Mouse (Mus musculus) heart, adult 2 months (tissue): Measurements from ENCODE around the gene Gcg. TPM values are rescaled to one million over a fixed set of nuclear protein-coding genes. Genes with fewer than 3 reads are reported as not detected.

ENCODE experiments used
- DNase-seq, 2 experiments: peaks; one replicate each; pipeline ENCODE4 v3.0.0; 2021
- H3K27ac ChIP-seq: fragments of 200-600 bp; 2 replicates; pipeline ENCODE4 v1.8.1; 2022
- H3K27me3 ChIP-seq: fragments of 200-500 bp; 2 replicates; pipeline ENCODE4 v1.6.1; 2012; ENCODE audit warnings: mild to moderate bottlenecking, low read length, inconsistent platforms, mixed read lengths; ENCODE audit not compliant: control insufficient read depth, insufficient read depth
- H3K36me3 ChIP-seq: fragments of 200-500 bp; 2 replicates; pipeline ENCODE4 v1.6.1; 2012; ENCODE audit warnings: low read length, inconsistent platforms; ENCODE audit not compliant: control insufficient read depth, insufficient read depth
- H3K4me1 ChIP-seq: fragments of 200-500 bp; 2 replicates; pipeline ENCODE4 v1.6.1; 2011; ENCODE audit warnings: low read length; ENCODE audit not compliant: control insufficient read depth, insufficient read depth
- H3K4me3 ChIP-seq: fragments of 200-600 bp; 2 replicates; pipeline ENCODE4 v1.8.1; 2022
- H3K79me2 ChIP-seq: fragments of 200-500 bp; replicated peaks from 2 replicates; pipeline ENCODE4 v1.6.1; 2012; ENCODE audit warnings: mild to moderate bottlenecking, inconsistent platforms, low read length, moderate library complexity, mixed read lengths; ENCODE audit not compliant: control insufficient read depth, insufficient read depth
- H3K9ac ChIP-seq: fragments of 200-500 bp; 2 replicates; pipeline ENCODE4 v1.6.1; 2012; ENCODE audit warnings: low read depth, mild to moderate bottlenecking, control low read depth, inconsistent platforms, low read length, mixed read lengths
- CTCF ChIP-seq: fragments of 200-600 bp; IDR thresholded peaks from 2 replicates; pipeline ENCODE4 v1.8.1; 2022; ENCODE audit warnings: antibody characterized with exemption, mild to moderate bottlenecking, moderate library complexity
- EP300 ChIP-seq: fragments of 200-500 bp; IDR thresholded peaks from 2 replicates; pipeline ENCODE4 v1.6.1; 2011; ENCODE audit warnings: low read depth, low read length, control low read depth; ENCODE audit not compliant: insufficient read depth
- POLR2A ChIP-seq: fragments of 200-500 bp; IDR thresholded peaks from 2 replicates; pipeline ENCODE4 v1.6.1; 2011; ENCODE audit warnings: mild to moderate bottlenecking, low read depth, low read length, control low read depth; ENCODE audit not compliant: insufficient read depth
- WGBS: fragments of 180-500 bp; shearing (Covaris S2); methylation state at CpG from one replicate; pipeline ENCODE4 v1.1.7; 2018; 5-methylcytosine and 5-hydroxymethylcytosine counted together
- intact Hi-C: fragments of 180-260 bp; cut with DNase I; formaldehyde crosslinking; loops from one replicate; pipeline ENCODE4 v1.15.1; 2025
- long read RNA-seq: library from polyadenylated mRNA; stranded (forward); transcript quantifications from one replicate; pipeline ENCODE4 v2.0.0, GENCODE M21; 2021
- polyA plus RNA-seq: library from polyadenylated mRNA; depleted of rRNA; stranded (reverse); fragments of >200 nt; gene quantifications from 2 replicates; pipeline ENCODE4 v1.2.3, GENCODE M21; 2012; rRNA removed
- total RNA-seq, 2 experiments: library from RNA; stranded (reverse); gene quantifications; 2 replicates each; pipeline ENCODE4 v1.2.3; 2021

Gcg gene
- not detected for total RNA-seq
- polyA plus RNA-seq: not detected in 2 replicates
- long read RNA-seq: 0 reads

DNA sequence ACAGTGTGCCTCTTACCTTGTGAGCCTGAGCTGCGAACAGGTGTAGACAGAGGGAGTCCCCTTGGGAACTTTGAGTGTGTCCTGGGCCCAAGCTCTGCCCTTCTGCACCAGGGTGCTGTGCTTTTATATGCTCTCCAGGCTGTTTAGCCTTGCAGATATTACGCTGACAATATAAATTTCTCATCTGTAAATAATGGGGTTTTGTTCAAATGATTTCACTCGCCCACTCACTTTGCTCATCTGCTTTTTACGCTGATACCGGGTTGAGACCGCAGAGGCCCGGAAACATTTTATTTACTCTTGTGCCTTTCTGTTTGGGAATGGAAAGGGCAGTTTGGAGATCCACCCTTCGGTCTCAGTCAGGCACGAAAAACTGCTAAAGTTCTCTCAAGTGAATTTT, at the start of gene Gcg:
TSS of gene Gcg (minus strand) at position 101 of the 400 bp plus-strand sequence.
- H3K27ac ChIP-seq: no peak within 1 kb of the TSS
- H3K27me3 ChIP-seq: no peaks in the 10 kb centered on the region
- H3K4me1 ChIP-seq: no peaks in the 10 kb centered on the region
- H3K4me3 ChIP-seq: no peak within 1 kb of the TSS
- TF ChIP-seq CTCF: no peak
- WGBS: 82% methylated on average over 9 of the region's 9 CpGs
- DNase-seq: no peak
- no peak within 1 kb of the TSS for H3K9ac ChIP-seq
- intact Hi-C loops: no loop called here
- H3K36me3 ChIP-seq: no peaks in the 10 kb centered on the region
- H3K79me2 ChIP-seq: no peaks in the 10 kb centered on the region

DNA sequence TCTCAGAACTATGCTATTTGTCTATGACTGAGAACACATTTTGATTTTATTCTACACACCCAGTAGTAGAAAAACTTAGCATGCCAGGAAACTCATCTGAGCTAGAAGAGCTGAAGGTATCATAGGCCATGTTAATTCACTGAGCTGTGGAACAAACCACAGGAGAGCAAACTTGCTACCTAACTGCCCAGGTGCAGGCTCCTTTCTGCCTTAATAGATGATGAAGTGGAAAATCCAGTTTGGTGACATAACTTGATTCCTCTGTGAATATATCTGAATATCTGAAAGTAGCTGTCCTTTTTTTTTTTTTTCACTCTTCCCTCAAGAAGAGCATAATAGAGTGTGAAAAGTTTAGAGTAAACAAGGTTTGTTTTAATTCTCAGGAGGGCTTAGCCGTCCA, 47.6 kb upstream of the Gcg start:
- Histone ChIP-seq H3K79me2 (no peaks in the 10 kb centered on the region), H3K9ac (no peak overlapping the region), H3K36me3 (no peaks in the 10 kb centered on the region), H3K27me3 (no peaks in the 10 kb centered on the region), H3K4me3 (no peak overlapping the region), H3K4me1 (no peaks in the 10 kb centered on the region), H3K27ac (no peak overlapping the region)
- no peak for DNase-seq
- WGBS: 76% methylated on average over 1 of the region's 1 CpGs
- TF ChIP-seq POLR2A (no peak), EP300 (no peak), CTCF (no peak)
- intact Hi-C loops: no loop called here

DNA sequence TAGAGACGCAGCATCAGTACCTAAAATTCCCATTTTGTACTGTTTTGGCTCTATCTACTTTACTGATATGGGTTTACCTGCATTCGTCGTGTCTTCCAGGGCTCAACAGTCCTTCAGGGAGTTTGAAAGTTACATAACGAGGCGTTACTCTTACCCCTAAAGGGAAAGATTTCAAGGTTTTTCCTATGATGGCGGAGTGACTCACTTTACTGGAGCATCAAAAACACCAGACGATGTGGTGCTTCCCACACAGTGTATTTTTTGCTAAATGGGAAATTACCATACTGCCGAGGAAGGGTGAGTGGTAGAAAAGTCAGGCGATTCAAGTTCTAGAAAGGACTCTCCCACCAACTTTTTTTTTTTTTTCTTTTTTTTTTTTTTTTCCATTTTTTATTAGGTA, 42.9 kb upstream of the Gcg start:
- Histone ChIP-seq H3K27me3 (no peaks in the 10 kb centered on the region), H3K4me1 (no peaks in the 10 kb centered on the region), H3K79me2 (no peaks in the 10 kb centered on the region), H3K9ac (no peak overlapping the region), H3K27ac (no peak overlapping the region), H3K4me3 (no peak overlapping the region), H3K36me3 (no peaks in the 10 kb centered on the region)
- WGBS: 92% methylated on average over 9 of the region's 9 CpGs
- intact Hi-C loops: no loop called here
- no peak for DNase-seq
- TF ChIP-seq CTCF (no peak), EP300 (no peak), POLR2A (no peak)

DNA sequence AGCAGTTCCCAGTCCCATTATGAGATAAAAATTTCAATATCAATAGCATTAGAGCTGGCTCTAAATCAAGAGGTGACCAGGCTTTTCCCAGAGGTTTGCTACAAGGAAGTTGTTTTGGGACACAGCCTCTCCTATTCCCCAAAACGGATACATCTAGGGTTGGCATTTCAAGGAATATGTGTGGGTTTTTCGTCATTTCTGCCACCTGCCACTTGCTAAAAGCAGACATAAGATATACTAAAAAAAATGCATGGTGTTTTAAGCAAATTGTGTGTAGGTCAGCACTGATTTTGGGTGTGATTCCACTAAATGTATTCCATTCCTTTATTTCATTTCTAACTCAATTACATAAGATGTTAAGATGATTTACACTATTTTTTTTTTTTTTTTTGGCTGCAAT, 34.3 kb upstream of the Gcg start:
- Histone ChIP-seq H3K36me3 (no peaks in the 10 kb centered on the region), H3K4me3 (no peak overlapping the region), H3K9ac (no peak overlapping the region), H3K4me1 (no peaks in the 10 kb centered on the region), H3K79me2 (no peaks in the 10 kb centered on the region), H3K27me3 (no peaks in the 10 kb centered on the region), H3K27ac (no peak overlapping the region)
- WGBS: 72% methylated on average over 2 of the region's 2 CpGs
- TF ChIP-seq CTCF: no peak
- DNase-seq: no peak
- intact Hi-C loops: no loop called here

DNA sequence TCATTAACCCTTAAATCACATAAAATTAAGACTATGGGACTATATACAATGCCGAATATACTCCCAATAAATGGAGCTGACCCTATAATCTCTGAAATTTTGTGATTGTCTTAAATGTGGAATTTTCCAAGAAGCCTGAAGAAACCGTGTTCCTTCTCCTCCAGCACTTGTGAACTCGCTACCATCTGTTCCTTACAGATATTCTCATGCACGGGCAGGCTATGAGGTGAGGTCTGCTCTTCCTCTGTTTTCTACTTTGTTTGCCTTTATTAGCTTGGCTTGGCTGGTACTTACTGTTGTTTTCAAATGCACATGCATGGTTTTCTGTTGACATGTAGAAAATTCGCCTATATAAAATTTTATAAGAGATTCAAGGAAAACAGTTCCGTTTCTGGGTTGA, 31.0 kb upstream of the Gcg start:
- Histone ChIP-seq H3K79me2 (no peaks in the 10 kb centered on the region), H3K27me3 (no peaks in the 10 kb centered on the region), H3K4me3 (no peak overlapping the region), H3K36me3 (no peaks in the 10 kb centered on the region), H3K4me1 (no peaks in the 10 kb centered on the region), H3K9ac (no peak overlapping the region), H3K27ac (no peak overlapping the region)
- WGBS: 77% methylated on average over 6 of the region's 6 CpGs
- intact Hi-C loops: no loop called here
- DNase-seq: no peak
- TF ChIP-seq EP300: no peak
- no peak for TF ChIP-seq POLR2A
- TF ChIP-seq CTCF: no peak

DNA sequence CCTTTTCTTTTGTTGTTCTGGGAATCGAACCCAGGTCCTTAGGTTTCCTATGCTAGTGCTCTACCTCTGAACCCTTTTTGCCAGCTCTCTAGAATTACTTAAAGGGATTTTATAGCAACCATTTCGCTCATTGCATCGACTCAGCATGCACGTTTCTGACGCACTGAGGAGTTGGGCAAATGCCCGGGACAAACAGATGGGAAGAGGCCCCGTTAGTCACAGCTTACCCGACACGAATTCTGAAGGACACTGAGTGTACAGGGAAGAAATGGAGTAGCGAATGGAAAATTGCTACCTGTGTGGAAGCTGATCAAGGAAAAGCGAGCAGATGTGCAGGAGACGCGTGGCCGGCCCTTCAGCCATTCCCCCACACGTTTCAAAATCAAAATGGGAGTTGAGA, 30.0 kb upstream of the Gcg start:
- intact Hi-C loops: no loop called here
- Histone ChIP-seq H3K9ac (no peak overlapping the region), H3K27me3 (no peaks in the 10 kb centered on the region), H3K27ac (no peak overlapping the region), H3K36me3 (no peaks in the 10 kb centered on the region), H3K4me3 (no peak overlapping the region), H3K79me2 (no peaks in the 10 kb centered on the region), H3K4me1 (no peaks in the 10 kb centered on the region)
- TF ChIP-seq CTCF (no peak), POLR2A (no peak), EP300 (no peak)
- DNase-seq: no peak
- 87% methylated on average over 15 of the region's 15 CpGs for WGBS

DNA sequence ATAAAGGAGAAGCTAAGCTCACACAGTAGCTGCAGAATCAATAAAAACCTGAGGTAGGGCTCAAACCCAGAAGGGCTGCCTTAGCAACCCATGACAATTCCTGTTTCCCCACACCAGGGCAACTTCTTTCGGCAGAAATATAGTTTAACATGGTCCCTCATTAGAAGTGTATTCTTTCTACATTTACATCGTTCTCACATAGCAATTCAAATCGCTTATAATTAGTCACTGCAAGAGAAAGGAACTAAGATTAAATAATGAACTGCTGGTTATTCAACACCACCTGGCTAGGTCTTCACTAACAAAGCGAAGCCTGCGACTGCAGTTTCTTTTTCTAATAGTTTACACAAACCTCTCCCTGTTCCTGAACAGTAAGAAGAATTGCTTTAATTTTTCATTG, 23.7 kb upstream of the Gcg start:
- H3K4me1 ChIP-seq: no peaks in the 10 kb centered on the region
- H3K27me3 ChIP-seq: no peaks in the 10 kb centered on the region
- 87% methylated on average over 5 of the region's 5 CpGs for WGBS
- DNase-seq: no peak
- no peak for TF ChIP-seq EP300
- TF ChIP-seq POLR2A: no peak
- no peak for TF ChIP-seq CTCF
- H3K36me3 ChIP-seq: no peaks in the 10 kb centered on the region
- H3K27ac ChIP-seq: no peak overlapping the region
- no peaks in the 10 kb centered on the region for H3K79me2 ChIP-seq
- H3K4me3 ChIP-seq: no peak overlapping the region
- no peak overlapping the region for H3K9ac ChIP-seq
- intact Hi-C loops: no loop called here
